Mouse (Mus musculus) brain, embryonic 14.5 days (tissue): ENCODE measurements at regions not wholly inside any gene's neighbourhood (a gene's known extent, or its start where the extent isn't known, plus 50 kb on each side); places are given as distances from the start of the nearest gene placed in this dataset.

ENCODE experiments used
- CTCF ChIP-seq: fragments of 200-500 bp; IDR thresholded peaks from 2 replicates; pipeline ENCODE4 v1.5.1; 2012; ENCODE audit warnings: inconsistent platforms, mild to moderate bottlenecking, moderate library complexity, borderline replicate concordance; ENCODE audit not compliant: insufficient read depth, insufficient read length; ENCODE audit errors: extremely low read depth
- POLR2A ChIP-seq: fragments of 200-500 bp; IDR thresholded peaks from 2 replicates; pipeline ENCODE4 v1.6.1; 2012; ENCODE audit warnings: mild to moderate bottlenecking, inconsistent platforms, borderline replicate concordance; ENCODE audit not compliant: poor library complexity, insufficient read depth, insufficient read length, severe bottlenecking; ENCODE audit errors: extremely low read depth

DNA sequence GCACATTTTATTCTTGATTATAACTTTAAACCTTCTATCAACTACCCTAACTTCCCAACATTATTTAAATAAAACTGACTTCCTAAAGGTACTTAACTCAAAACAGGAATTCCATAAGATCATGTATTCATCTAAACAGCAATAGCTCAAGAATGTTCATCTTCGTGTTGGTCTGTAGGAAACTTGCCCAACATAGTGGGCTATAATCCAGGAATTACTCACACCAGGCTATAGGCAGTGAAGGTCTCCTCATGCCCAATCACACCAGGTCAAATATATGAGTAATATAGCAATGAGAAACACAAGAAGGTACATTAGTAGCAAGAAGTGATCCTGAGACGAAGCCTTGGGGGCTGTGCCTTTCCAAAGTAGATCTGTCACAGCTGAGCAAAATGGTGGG lies 128.1 kb upstream of the Npsr1 start:
- TF ChIP-seq CTCF (no peak), POLR2A (no peak)
